Mouse (Mus musculus): ENCODE measurements around the gene Ubac1.

Ubac1 gene

DNA sequence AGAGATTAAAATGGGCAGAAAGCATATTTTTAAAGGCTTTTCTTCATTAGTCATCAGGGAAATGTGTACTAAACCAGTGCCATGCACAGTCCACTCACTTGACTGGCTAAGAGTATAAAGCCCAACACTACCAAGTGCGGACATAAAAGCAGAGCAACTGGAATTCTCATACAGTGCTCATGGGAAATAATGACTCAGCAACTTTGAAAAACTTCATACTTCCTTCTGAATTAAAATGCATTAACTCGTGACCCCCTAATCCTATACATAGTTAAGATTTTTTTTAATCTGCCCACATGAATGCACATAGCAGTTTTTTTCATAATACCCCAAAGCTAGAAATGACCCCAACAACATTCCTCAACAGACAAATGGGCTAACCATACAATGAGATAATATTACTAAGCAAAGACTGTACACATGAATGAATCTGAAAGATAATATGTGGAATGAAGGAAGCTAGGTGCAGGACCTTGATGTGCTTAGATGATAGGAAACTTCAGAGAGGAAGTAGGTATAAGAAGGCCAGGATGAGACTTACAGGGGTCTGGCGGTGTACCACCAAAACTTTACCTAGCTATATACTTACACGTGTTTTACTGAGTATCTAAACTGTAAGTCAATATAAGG is 46.3 kb downstream of the Ubac1 start:
- DNase-seq (ENCODE audit: low spot score in 2 of 2): no peak

- DNase-seq (ENCODE audit: low spot score in 2 of 2): no peak
These were observed 51.1 kb downstream of the Ubac1 start for GRCm38 (mm10) chr2:25970426-25970825.

- DNase-seq (ENCODE audit: low spot score in 2 of 2): no peak
These were observed 52.2 kb downstream of the Ubac1 start for GRCm38 (mm10) chr2:25969319-25969718.

DNA sequence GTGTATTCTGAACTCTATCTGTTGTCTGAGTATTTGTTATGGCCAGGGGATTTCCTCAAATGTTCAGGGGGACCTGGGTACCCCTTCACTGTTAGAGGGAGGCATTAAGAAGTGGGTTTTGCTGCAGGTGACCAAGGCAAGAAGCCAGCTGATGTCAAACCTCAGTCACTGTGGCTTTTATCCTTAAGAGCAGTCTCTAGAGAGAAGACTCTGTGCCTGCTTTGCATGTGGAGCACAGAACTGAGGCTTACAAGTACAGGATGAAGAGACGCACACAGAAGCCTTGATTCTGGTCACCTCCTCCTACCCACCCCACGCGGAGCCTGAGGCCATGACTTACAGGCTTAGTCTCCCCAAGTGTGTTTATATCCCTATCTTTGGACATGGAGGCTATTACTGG is 72.3 kb downstream of the Ubac1 start:
- no peak for DNase-seq (ENCODE audit: low spot score in 2 of 2)
